Mouse (Mus musculus) intestine, embryonic 16.5 days (tissue): Measurements from ENCODE around the gene Rnf167. TPM values are rescaled to one million over a fixed set of nuclear protein-coding genes. Genes with fewer than 3 reads are reported as not detected.
A peak's percentile ranks its signal among the peaks of the same experiment; 100 is the strongest.

Source experiments
- ATAC-seq: fragments of 200-750 bp; cut with Nextera tagmentation; 2 replicates; pipeline ENCODE4 v1.8.0; 2017; ENCODE audit warnings: moderate TSS enrichment, moderate library complexity
- H3K27ac ChIP-seq: fragments of 300-500 bp; sonication (generic); 2 replicates; pipeline ENCODE4 v1.5.1; 2014; ENCODE audit warnings: mild to moderate bottlenecking, low read length
- H3K27me3 ChIP-seq: fragments of 300-500 bp; sonication (generic); replicated peaks from 2 replicates; pipeline ENCODE4 v1.6.1; 2014; ENCODE audit warnings: low read length, control low read depth, mixed read lengths; ENCODE audit not compliant: control insufficient read depth, insufficient read depth
- H3K36me3 ChIP-seq: fragments of 300-500 bp; sonication (generic); 2 replicates; pipeline ENCODE4 v1.6.1; 2014; ENCODE audit warnings: low read length, control low read depth; ENCODE audit not compliant: control insufficient read depth, insufficient read depth
- H3K4me1 ChIP-seq: fragments of 300-500 bp; sonication (generic); 2 replicates; pipeline ENCODE4 v1.6.1; 2014; ENCODE audit warnings: low read length, control low read depth, mixed read lengths; ENCODE audit not compliant: control insufficient read depth, insufficient read depth
- H3K4me2 ChIP-seq: fragments of 300-500 bp; sonication (generic); 2 replicates; pipeline ENCODE4 v1.6.1; 2014; ENCODE audit warnings: low read depth, low read length, control low read depth
- H3K4me3 ChIP-seq: fragments of 300-500 bp; sonication (generic); 2 replicates; pipeline ENCODE4 v1.5.1; 2014; ENCODE audit warnings: mild to moderate bottlenecking, low read length
- H3K9ac ChIP-seq: fragments of 300-500 bp; sonication (generic); 2 replicates; pipeline ENCODE4 v1.6.1; 2014; ENCODE audit warnings: low read depth, low read length
- H3K9me3 ChIP-seq: fragments of 300-500 bp; sonication (generic); 2 replicates; pipeline ENCODE4 v1.6.1; 2016; ENCODE audit warnings: low read length, control low read depth; ENCODE audit not compliant: control insufficient read depth
- WGBS: fragments of 180-500 bp; shearing (Covaris S2); extraction: QIAGEN DNeasy Blood & Tissue Kit; methylation state at CpG from one replicate; pipeline ENCODE4 v1.1.7; 2014; 5-methylcytosine and 5-hydroxymethylcytosine counted together
- polyA plus RNA-seq: library from polyadenylated mRNA; unstranded; fragments of >200 nt; fragmentation: Nextera tagmentation; extraction: Ambion mirVana; gene quantifications from 2 replicates; pipeline ENCODE4 v1.2.1, GENCODE M21; 2015

The Rnf167 gene
- polyA plus RNA-seq, 1 experiment from 2014 or later, result 123 TPM

DNA sequence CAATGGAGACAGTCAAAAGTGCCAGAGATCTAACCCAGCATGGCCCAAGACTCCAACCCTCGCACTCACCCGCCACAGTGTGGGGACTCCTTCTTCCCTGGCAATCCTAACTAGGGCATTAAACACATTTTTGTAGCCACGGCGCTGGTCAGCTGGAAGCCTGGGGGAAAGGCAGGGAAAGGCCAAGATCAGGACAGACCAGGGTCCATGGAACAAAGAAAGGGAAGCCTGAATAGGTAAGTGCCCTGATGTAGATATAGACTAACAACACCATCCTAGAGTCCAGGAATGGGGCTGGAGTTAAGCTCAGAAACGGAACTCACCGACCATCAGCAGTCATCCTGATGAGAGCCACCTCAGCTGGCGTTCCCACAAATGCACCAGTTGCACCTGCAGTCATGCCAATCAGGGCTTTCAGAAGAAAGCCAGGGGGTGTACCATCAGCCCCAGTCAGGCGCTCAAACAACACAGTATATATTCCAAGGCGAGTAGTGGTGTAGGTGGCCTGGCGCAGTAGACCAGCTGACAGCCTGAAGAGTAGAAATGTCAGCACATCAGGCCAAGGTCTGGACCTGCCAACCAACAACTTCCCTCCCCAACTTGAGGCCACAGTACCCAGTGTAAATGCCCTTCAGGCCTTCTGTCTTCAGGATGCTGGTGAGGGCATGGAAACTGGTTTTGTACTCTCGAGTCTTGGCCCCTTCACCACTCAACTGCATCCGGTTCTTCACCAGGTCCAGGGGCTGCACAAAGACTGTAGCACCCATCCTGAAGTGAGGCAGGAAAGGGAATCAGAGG lies 1.4 kb upstream of the Rnf167 start:
- Histone ChIP-seq H3K4me1 (peaks cover 25% of the 10 kb centered on the region), H3K9me3 (no peaks in the 10 kb centered on the region), H3K4me3 (peak overlapping the region; percentile 76), H3K27ac (no peak overlapping the region), H3K27me3 (no peaks in the 10 kb centered on the region), H3K4me2 (peak overlapping the region; percentile 68), H3K36me3 (peaks cover 23% of the 10 kb centered on the region), H3K9ac (peak overlapping the region; percentile 92)
- ATAC-seq, result no peak
- WGBS, result 86% methylated on average over 12 of the region's 12 CpGs

DNA sequence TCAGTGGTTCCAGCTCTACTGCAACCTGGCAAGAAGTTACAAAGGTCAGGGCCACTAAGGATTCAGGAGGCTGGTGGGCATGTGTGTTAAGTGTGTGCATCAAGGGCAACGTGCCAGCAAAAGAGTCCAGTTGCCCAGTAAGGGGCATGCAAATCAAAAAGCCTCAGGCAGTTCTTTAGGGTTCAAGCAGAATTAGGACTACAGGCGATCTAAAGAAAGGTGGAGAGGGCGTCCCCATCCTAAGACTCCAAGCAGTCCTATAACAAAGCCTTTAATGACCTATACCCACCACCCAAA lies 828 bp upstream of the Rnf167 start:
- Histone ChIP-seq H3K4me2 (peak overlapping the region; percentile 68), H3K9me3 (no peaks in the 10 kb centered on the region), H3K27ac (peak overlapping the region; percentile 94), H3K36me3 (peaks cover 28% of the 10 kb centered on the region), H3K4me3 (peak overlapping the region; percentile 76), H3K4me1 (peaks cover 30% of the 10 kb centered on the region), H3K9ac (peak overlapping the region; percentile 92), H3K27me3 (no peaks in the 10 kb centered on the region)
- ATAC-seq, result no peak
- WGBS, result 17% methylated on average over 3 of the region's 3 CpGs

DNA sequence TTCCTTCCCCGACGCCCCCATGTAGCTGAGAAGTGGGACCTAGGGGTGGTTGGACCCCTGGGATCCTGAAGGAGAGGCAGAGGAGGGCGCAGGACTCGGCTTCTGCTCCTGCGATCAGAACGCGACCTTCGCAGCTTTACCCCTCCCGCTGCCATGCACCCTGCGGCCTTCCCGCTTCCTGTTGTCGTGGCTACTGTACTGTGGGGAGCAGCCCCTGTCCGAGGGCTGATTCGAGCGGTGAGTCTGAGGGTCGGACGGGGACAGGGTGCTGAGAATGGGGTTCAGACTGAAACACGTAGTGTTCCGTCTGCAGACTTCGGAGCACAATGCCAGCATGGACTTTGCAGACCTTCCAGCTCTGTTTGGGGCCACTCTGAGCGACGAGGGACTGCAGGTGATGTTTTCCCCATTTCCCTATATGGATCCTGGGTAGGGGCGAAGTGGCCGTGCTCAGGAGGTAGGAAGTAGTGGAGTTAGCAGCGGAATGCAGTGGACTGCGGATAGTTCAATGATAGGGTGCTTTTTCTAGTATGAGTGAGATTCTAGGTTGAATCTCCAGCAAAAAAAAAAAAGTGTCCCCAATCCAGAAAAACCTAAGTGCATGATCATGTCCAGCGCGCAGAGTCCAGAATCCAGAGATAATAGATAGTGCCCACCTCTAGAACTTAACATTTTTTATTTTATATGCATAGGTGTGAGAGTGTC lies 833 bp downstream of the Rnf167 start:
- H3K4me1 ChIP-seq, result peaks cover 44% of the 10 kb centered on the region
- H3K27ac ChIP-seq, result peak overlapping the region; percentile 96
- WGBS, result 2% methylated on average over 28 of the region's 28 CpGs
- peak overlapping the region; percentile 84 for H3K4me2 ChIP-seq
- H3K9me3 ChIP-seq, result no peaks in the 10 kb centered on the region
- peak overlapping the region; percentile 80 for H3K4me3 ChIP-seq
- H3K9ac ChIP-seq, result peak overlapping the region; percentile 89
- peak; percentile 25 for ATAC-seq
- H3K36me3 ChIP-seq, result peaks cover 32% of the 10 kb centered on the region
- H3K27me3 ChIP-seq, result no peaks in the 10 kb centered on the region

DNA sequence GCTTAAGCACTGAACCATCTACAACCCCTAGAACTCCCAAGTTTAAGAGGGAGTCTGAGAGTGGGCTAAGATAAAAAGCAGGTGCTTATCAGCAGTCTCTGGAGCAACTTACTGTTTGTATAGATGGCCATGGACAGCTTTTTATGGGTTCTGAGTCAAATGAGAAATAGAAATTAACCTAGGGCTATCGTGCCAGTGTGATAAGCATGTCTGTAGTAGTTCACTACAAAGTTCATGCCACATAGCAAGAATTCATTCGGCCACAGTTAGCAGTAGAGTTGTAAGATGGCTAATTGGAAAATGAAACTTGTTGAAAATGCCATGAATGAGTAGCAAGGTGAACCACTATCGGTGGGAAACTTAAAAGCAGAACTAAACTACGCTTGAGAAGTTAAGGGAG lies 1.5 kb downstream of the Rnf167 start:
- peak overlapping the region; percentile 96 for H3K27ac ChIP-seq
- no peaks in the 10 kb centered on the region for H3K9me3 ChIP-seq
- WGBS, result 67% methylated on average over 4 of the region's 4 CpGs
- H3K9ac ChIP-seq, result peak overlapping the region; percentile 89
- peak overlapping the region; percentile 84 for H3K4me2 ChIP-seq
- peaks cover 44% of the 10 kb centered on the region for H3K4me1 ChIP-seq
- no peaks in the 10 kb centered on the region for H3K27me3 ChIP-seq
- peak overlapping the region; percentile 80 for H3K4me3 ChIP-seq
- H3K36me3 ChIP-seq, result peaks cover 32% of the 10 kb centered on the region
- no peak for ATAC-seq

DNA sequence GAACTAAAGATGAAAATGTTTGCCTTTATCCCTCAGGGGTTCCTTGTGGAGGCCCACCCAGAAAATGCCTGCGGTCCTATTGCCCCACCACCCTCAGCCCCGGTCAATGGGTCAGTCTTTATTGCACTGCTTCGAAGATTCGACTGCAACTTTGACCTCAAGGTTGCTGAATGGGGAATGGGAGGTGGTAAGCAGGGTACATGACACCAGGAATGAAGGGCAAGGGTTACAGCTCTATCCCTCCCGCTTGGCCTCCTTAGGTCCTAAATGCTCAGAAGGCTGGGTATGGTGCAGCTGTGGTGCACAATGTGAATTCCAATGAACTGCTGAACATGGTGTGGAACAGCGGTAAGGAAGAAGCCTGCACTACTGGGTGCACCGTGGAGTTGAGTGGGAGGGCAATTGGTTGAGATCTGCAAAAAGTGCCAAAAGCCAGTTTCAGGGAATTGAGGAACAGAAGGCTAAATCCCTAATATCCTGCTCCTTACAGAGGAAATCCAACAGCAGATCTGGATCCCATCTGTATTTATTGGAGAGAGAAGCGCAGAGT lies 2.2 kb downstream of the Rnf167 start:
- ATAC-seq, result no peak
- peak overlapping the region; percentile 44; the same call in 1 of the 2 replicates for H3K9ac ChIP-seq
- peaks cover 31% of the 10 kb centered on the region for H3K36me3 ChIP-seq
- WGBS, result 71% methylated on average over 8 of the region's 8 CpGs
- no peaks in the 10 kb centered on the region for H3K27me3 ChIP-seq
- H3K27ac ChIP-seq, result peak overlapping the region; percentile 96
- H3K4me1 ChIP-seq, result peaks cover 44% of the 10 kb centered on the region
- H3K4me3 ChIP-seq, result peak overlapping the region; percentile 80; the same call in 1 of the 2 replicates
- H3K4me2 ChIP-seq, result peak overlapping the region; percentile 84
- no peaks in the 10 kb centered on the region for H3K9me3 ChIP-seq

DNA sequence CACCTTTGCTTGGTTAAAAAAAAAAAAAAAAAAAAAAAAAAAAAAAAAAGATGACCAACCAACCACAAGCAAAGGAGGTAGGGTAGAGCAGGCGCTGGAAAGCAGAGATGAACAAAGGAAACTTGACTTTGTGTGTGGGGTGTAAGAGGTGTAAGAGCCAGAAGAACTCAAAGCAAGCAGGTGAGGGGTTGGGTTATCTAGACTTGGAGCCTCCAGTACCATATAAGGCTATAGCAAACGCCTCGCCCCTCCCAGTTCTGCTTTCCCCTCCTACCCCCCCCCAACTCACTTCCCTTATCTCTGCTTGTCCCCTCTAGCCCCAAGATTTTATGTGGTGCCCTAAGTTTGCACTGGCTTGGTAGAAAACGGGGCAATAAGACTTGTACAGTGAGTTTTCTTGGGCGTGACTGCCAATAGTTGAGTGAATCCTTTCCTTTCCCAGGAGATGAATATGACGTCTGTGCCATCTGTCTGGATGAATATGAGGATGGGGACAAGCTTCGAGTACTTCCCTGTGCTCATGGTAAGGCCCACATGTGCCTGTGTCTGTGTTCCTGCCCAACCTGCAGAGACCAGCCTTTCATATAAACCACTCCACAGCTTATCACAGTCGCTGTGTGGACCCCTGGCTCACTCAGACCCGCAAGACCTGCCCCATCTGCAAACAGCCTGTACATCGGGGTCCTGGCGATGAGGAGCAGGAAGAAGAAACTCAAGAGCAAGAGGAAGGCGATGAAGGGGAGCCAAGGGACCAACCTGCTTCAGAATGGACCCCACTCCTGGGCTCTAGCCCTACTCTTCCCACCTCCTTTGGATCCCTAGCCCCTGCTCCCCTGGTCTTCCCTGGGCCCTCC lies 3.5 kb downstream of the Rnf167 start:
- peaks cover 18% of the 10 kb centered on the region for H3K36me3 ChIP-seq
- peaks cover 43% of the 10 kb centered on the region for H3K4me1 ChIP-seq
- no peaks in the 10 kb centered on the region for H3K27me3 ChIP-seq
- H3K4me2 ChIP-seq, result peak overlapping the region; percentile 85
- H3K4me3 ChIP-seq, result peak overlapping the region; percentile 23
- peak overlapping the region; percentile 57 for H3K9ac ChIP-seq
- WGBS, result 65% methylated on average over 12 of the region's 12 CpGs
- H3K9me3 ChIP-seq, result no peaks in the 10 kb centered on the region
- H3K27ac ChIP-seq, result peak overlapping the region; percentile 96
- ATAC-seq, result no peak

DNA sequence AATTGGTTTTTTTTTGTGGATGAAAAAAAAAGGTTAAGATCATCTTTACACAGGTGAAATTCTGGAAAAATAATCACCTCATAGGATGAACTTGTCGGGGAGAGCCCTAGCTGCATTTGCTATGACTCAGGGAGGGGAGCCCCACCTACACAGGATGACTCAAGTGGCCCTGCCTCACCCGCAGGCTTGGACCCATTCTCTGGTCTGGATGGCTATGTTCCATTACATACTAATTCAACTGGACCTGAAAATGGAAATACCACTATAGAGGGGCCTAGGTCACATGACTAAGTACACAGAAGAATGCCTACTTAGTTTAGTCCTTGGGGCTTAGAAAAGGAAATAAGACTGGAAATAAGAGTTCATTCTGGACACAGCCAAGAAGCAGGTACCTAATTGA lies 4.4 kb downstream of the Rnf167 start:
- Histone ChIP-seq H3K9me3 (no peaks in the 10 kb centered on the region), H3K27ac (peak overlapping the region; percentile 96; the same call in 1 of the 2 replicates), H3K4me3 (peak overlapping the region; percentile 23), H3K4me1 (peaks cover 43% of the 10 kb centered on the region), H3K27me3 (no peaks in the 10 kb centered on the region), H3K36me3 (peaks cover 18% of the 10 kb centered on the region), H3K4me2 (peak overlapping the region; percentile 85), H3K9ac (0 out of 2 replicates have a peak overlapping the region, but pooled peaks have one; percentile 57)
- no peak for ATAC-seq
- WGBS, result 54% methylated on average over 2 of the region's 2 CpGs

DNA sequence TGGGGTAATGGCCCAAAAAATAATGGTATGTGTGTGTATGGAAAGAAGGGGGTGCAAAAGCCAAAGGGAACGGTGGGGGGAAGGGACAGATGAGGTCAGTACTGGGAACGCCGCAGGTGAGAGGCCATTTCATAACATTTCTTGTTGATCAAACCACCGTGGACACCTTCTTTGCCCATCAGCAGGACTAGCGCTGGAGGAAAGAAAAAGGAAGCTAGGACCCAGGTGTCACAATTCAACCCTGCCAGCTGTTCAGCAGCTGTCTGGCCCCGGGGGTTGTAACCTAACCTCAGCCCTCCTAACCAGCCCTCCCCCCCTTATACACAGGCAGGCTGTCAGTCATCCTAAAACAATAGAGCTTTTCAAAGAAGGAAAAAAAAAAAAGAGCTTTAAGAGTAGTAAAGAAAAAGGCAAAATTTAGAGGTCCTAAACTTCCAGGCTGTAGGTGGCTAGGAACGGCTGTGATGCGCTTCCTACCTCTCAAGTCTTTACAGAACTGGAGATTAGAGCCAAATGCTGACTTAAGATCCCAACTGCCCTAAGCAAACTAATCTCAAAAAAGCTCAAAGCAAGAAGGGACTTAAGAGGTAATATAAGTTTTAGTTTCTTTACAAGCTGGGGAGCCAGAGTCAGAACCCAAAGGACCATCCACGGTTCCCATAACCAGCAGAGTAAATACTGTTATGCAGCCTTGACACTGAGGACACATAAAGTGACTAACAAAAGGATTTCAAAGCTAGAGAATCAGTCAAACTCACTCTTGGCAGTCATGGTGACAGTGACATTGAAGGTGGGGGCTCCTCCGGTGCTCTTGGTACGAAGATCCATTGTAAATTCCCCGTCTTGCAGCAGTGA lies 5.2 kb downstream of the Rnf167 start:
- Histone ChIP-seq H3K27me3 (no peaks in the 10 kb centered on the region), H3K36me3 (peaks cover 18% of the 10 kb centered on the region), H3K27ac (peak overlapping the region; percentile 100), H3K9ac (peak overlapping the region; percentile 100), H3K9me3 (no peaks in the 10 kb centered on the region), H3K4me2 (peak overlapping the region; percentile 85), H3K4me3 (peak overlapping the region; percentile 99), H3K4me1 (peaks cover 51% of the 10 kb centered on the region)
- WGBS, result 46% methylated on average over 12 of the region's 12 CpGs
- ATAC-seq, result no peak
